Mouse (Mus musculus): ENCODE measurements around the gene Gm21440. TPM values are rescaled to one million over a fixed set of nuclear protein-coding genes. Genes with fewer than 3 reads are reported as not detected.

The Gm21440 gene
- polyA plus RNA-seq (2015; fragmentation: Illumina TruSeq; extraction: RNeasy Lipid Tissue Mini Kit (QIAGEN cat#74804); ENCODE audit: insufficient read depth, low replicate concordance) = not detected

GRCm38 (mm10) chrY:13252091-13252490 lies at the start of gene Gm21440, which contains the start of gene Gm21454:
TSS of gene Gm21440 (plus strand) at chrY:13252391.
TSS of gene Gm21454 (plus strand) at chrY:13252442.

DNA sequence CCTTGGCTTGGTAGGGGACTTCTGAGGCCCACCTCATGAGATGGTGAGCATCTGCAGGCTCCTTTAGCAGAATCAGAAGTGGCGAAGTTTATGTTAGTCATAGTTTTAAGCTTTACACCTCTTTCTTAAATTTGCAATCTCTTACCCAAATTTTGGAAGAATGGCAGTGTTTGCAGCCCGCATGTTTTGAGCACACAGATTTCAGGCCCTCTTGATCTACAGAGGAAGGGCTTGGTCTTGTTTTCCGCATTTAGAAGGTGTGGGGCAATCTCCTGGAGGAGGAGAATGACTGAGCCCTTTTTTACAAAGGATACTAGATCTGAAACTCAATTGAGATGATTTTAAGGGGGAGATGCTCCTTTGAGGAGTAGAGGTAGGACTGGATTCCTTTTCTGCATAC lies 28.4 kb upstream of the Gm21440 start, which contains the start of gene Gm21828:
Gene Gm21828 (minus strand): TSS at position 101 of the 400 bp plus-strand sequence.

Other genes starting within 250 kb of the Gm21440 start
- not detected for gene Gm20807, start 209.5 kb upstream of the Gm21440 start, polyA plus RNA-seq (2015; fragmentation: Illumina TruSeq; extraction: RNeasy Lipid Tissue Mini Kit (QIAGEN cat#74804); ENCODE audit: insufficient read depth, low replicate concordance)
- not detected for gene Gm21891, start 118.9 kb upstream of the Gm21440 start, polyA plus RNA-seq (2015; fragmentation: Illumina TruSeq; extraction: RNeasy Lipid Tissue Mini Kit (QIAGEN cat#74804); ENCODE audit: insufficient read depth, low replicate concordance)
- gene Gm21425, start 90.4 kb upstream of the Gm21440 start, polyA plus RNA-seq (2015; fragmentation: Illumina TruSeq; extraction: RNeasy Lipid Tissue Mini Kit (QIAGEN cat#74804); ENCODE audit: insufficient read depth, low replicate concordance) = not detected
- not detected for gene Gm21828, start 28.5 kb upstream of the Gm21440 start, polyA plus RNA-seq (2015; fragmentation: Illumina TruSeq; extraction: RNeasy Lipid Tissue Mini Kit (QIAGEN cat#74804); ENCODE audit: insufficient read depth, low replicate concordance)
- not detected for gene Gm21454, start 51 bp downstream of the Gm21440 start, polyA plus RNA-seq (2015; fragmentation: Illumina TruSeq; extraction: RNeasy Lipid Tissue Mini Kit (QIAGEN cat#74804); ENCODE audit: insufficient read depth, low replicate concordance)
- gene Gm21725, start 96.7 kb downstream of the Gm21440 start, polyA plus RNA-seq (2015; fragmentation: Illumina TruSeq; extraction: RNeasy Lipid Tissue Mini Kit (QIAGEN cat#74804); ENCODE audit: insufficient read depth, low replicate concordance) = not detected
- gene Gm21866, start 213.2 kb downstream of the Gm21440 start, polyA plus RNA-seq (2015; fragmentation: Illumina TruSeq; extraction: RNeasy Lipid Tissue Mini Kit (QIAGEN cat#74804); ENCODE audit: insufficient read depth, low replicate concordance) = not detected
- gene Gm20773, start 241.6 kb downstream of the Gm21440 start, polyA plus RNA-seq (2015; fragmentation: Illumina TruSeq; extraction: RNeasy Lipid Tissue Mini Kit (QIAGEN cat#74804); ENCODE audit: insufficient read depth, low replicate concordance) = not detected

Data from spleen, adult 10 weeks (tissue).